Mouse (Mus musculus) lung, postnatal 0 days (tissue): ENCODE data around the gene Hcn2.

Source experiments
- CTCF ChIP-seq: IDR thresholded peaks from 2 replicates; pipeline ENCODE4 v1.5.1; 2016; ENCODE audit warnings: antibody characterized with exemption, mild to moderate bottlenecking
- EP300 ChIP-seq: IDR thresholded peaks from 2 replicates; pipeline ENCODE4 v1.6.1; 2016; ENCODE audit warnings: antibody characterized with exemption, mild to moderate bottlenecking, control low read depth

DNA sequence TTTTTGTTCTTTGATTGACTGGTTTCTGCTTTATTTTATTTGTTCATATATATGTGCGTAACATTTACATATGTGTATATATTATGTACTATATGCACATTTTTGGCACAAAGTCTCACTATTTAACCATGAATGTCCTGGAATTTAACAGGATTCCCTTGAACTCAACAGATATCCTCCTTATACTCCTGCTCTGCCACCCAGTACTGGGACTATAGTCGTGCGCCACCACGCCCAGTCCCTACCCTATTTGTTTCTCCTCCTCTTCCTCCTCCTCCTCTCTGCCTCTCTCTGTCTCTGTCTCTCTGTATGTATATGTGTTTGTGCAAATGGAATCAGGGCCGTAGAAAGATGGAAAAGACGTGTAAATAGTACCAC, 30.3 kb downstream of the Hcn2 start:
- TF ChIP-seq CTCF (no peak), EP300 (no peak)
